Mouse (Mus musculus): ENCODE measurements around the gene Rest. TPM values are rescaled to one million over a fixed set of nuclear protein-coding genes. Genes with fewer than 3 reads are reported as not detected.

The Rest gene
- polyA plus RNA-seq, 1 experiment, result 12.4 TPM

DNA sequence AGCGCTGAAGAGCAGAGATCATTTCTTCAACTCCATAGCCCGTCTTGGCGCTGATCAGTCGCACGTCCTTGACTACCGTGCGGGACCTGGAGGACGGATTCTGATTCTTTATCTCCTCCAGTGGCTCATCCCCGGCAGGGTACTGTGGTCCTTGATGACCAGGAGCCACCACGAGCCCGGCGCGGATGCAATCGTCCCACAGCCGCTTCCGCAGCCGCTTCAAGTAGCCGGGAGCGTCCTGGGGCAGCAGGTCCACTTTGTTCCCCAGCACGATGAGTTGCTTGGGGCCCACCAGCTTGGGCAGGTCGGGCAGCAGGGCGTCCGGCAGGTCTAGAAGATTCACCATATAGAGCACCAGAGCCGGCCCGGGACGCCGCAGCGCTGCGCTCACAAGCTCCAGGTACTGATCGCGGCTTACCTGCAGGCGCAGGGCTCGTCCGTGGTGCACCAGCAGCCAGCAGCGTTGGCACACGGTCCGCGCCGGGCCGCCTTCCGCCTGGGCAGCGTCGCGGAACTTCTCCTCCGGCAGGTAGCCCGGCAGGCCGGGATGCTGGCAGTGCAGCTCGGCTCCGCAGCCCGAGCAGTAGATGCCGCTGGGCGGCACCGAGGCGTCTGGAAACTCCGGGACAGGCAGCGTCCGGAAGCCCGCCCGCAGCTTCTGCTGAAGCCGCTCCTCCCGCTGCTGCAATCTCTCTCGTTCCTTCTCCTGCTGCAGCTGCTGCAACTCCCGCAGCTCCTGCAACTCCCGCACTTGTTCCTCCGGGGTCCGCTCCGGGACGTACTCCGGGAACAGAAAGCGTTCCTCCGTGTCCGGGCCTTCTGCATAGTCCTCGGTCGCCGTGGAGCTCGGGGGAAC is 44.0 kb downstream of the Rest start:
- DNase-seq (ENCODE audit: low spot score), result no peak

GRCm38 (mm10) chr5:77309924-77310772 is 44.9 kb downstream of the Rest start, which contains the start of the genes Noa1 and Polr2b:
TSS of gene Noa1 (minus strand) at chr5:77310084.
TSS of gene Polr2b (plus strand) at chr5:77310147.
- DNase-seq (ENCODE audit: low spot score), result peak; percentile 96

- DNase-seq (ENCODE audit: low spot score), result no peak
Measured at GRCm38 (mm10) chr5:77314206-77314605, 48.9 kb downstream of the Rest start.

DNA sequence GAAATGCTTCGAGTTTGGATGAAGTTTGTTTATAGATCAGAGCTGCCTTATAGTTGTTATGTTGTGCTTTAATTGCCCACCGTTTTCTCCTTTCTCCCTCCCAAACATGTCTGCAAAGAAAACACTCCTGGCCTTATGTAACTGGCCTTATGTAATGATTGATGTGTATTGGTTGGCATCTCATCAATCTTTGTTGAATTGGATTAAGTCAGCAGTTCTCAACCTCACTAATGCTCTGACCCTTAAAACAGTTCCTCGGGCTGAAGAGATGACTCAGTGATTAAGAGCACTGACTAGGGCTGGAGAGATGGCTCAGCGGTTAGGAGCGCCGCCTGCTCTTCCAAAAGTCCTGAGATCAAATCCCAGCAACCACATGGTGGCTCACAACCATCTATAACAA is 49.7 kb downstream of the Rest start:
- DNase-seq (ENCODE audit: low spot score), result no peak

DNA sequence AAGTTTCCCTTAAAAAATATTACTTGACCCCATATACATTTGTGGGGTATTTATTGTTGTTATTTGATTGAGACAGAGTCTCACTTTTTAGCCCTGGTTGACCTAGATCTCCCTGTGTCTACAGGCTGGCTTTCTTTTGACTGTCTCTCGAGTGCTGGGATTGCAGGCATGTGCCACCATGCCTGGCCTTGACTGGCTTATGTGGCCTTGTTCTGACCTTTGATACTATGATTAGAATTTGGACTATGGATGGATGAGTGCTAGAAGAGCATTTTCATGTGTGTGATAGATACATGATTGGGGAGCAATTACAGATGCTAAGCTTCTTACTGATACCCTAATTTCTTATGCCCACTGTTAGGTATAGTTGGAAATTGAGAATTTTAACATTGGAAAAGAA is 59.6 kb downstream of the Rest start:
- DNase-seq (ENCODE audit: low spot score), result no peak

GRCm38 (mm10) chr5:77330154-77330553 is 64.9 kb downstream of the Rest start:
- no peak for DNase-seq (ENCODE audit: low spot score)

Other genes with a start within 250 kb of the Rest start
- gene Thegl, start 249.5 kb upstream of the Rest start, polyA plus RNA-seq (2012; rRNA removed), result not detected in 2 replicates
- 66.3 and 93.9 TPM in 2 replicates for gene Hopx, start 150.4 kb upstream of the Rest start, polyA plus RNA-seq (2012; rRNA removed)
- 1.0 and 1.7 TPM in 2 replicates for gene Spink2, start 54.0 kb upstream of the Rest start, polyA plus RNA-seq (2012; rRNA removed)
- 13.3 TPM in 2 replicates for gene Noa1, start 44.6 kb downstream of the Rest start, polyA plus RNA-seq (2012; rRNA removed)
- 30.9 and 32.3 TPM in 2 replicates for gene Polr2b, start 44.7 kb downstream of the Rest start, polyA plus RNA-seq (2012; rRNA removed)
- gene Igfbp7, start 142.6 kb downstream of the Rest start, polyA plus RNA-seq (2012; rRNA removed), result 1,512 and 1,720 TPM in 2 replicates